Mouse (Mus musculus): ENCODE measurements around the gene Blnk.

The Blnk gene

GRCm38 (mm10) chr19:41003694-41004315 is 9.5 kb upstream of the Blnk start:
- peak; percentile 21 for DNase-seq (ENCODE audit: low read depth, low spot score)

DNA sequence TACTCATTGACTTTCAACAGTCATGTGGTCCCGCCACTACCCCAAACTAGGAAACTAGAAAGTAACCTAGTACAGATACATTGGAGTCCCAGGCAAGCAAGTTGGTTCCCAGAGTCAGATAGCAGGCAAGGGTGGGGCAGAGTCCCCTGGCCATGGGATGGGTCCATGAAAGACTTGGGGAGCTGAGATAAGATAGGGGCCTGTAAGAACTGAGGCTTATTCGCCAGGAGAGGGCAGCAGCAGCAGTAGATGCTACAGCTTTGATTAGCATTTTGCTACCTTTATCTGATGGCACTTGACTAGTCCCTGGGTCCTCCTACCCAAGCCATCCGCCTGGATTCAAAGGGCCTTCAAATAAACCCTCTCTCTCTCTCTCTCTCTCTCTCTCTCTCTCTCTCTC is 5.2 kb upstream of the Blnk start:
- DNase-seq (ENCODE audit: low read depth, low spot score), result no peak

DNA sequence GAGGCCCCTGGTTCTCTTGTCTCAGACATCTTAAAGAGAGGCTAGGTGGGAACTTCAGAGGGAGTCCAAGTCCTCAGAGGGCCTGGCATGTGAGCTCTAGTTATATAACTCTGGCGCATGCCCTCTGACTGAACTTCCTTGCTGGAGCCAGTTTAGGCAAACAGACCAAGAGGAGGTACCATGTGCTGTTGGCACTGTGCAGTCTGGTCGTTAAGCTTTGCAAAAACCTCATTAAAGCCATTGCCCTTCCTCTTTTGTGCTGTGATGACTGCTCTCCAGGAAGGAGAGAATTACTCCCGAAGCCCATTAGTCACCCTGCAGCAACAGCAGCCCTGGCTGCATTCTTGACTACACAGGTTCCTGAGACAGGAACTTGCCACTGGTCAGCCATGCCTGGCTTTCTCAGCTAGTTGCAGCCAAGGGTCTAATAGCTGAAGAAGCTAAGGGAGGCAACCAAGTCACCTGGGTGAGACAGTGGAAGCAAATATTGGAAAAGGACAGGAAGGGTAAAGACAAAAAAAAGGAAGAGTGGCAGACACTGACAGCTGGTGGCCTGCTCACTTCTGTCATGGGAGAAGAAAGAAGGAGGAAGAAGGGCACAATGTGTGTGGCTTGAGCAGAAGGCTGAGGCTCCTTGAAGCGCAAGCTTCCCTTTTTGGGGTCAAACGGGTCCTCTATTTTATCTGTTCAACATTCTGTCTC is 4.3 kb upstream of the Blnk start:
- peak; percentile 9 for DNase-seq (ENCODE audit: low read depth, low spot score)

DNA sequence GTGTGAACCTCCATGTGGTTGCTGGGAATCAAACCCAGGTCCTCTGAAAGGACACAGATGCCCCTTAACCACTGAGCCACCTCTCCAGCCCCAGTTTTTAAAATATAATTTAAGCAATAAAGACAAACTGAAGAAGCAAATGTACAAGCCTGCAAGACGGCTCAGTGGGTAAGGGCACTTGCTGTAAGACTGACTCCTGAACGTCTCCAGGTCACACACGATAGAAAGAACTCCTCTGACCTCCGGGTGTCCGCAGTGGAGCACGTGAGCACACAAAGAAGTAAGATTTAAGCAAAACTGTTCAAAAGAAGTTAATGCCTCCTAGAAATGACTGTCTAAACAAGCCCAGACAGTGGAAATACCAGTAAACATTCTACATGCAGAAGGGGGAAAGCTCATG is 2.4 kb upstream of the Blnk start:
- DNase-seq (ENCODE audit: low read depth, low spot score), result no peak

- DNase-seq (ENCODE audit: low read depth, low spot score), result peak; percentile 65
These were observed 1.4 kb upstream of the Blnk start for GRCm38 (mm10) chr19:40995449-40996401.

DNA sequence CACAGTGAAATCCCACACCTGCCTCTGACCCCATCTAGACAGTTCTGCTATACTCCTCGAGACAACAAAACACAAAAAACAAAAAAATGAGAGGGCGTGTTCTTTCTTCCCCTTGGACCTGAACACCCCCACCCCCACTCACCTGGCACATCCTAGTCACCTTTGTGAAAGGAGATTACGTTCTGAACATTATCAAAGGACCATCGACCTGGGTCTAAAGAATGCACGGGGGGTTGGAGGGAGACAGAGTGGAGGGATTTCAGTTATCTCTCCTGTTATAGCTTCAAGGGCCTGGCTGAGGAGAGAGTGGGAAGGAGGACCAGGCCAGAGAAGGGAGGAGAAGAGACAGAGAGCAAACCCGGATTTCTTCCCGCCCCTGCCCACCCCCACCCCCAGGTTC is 576 bp upstream of the Blnk start:
- DNase-seq (ENCODE audit: low read depth, low spot score), result no peak

DNA sequence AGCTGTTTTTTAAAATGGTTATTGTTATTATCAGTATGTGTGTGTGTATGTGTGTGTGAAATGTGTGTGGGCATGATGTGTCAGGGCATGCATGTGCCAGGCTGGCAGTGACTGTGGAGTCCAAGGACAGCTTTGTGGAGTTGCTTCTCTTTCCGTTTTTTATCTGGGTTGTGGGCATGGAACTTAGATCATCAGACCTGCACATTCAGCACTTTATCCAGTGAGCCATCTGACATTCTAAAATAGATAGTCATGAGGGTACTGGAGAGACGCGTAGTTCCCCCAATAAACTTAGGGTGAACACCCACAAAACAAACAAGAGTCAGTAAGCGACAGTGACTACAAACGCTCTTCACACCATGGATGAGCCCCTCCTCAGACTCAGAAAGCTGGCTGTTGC is 979 bp downstream of the Blnk start:
- no peak for DNase-seq (ENCODE audit: low read depth, low spot score)

- no peak for DNase-seq (ENCODE audit: low read depth, low spot score)
These were observed 1.8 kb downstream of the Blnk start for GRCm38 (mm10) chr19:40992517-40993044.

GRCm38 (mm10) chr19:40992096-40992495 is 2.2 kb downstream of the Blnk start:
- DNase-seq (ENCODE audit: low read depth, low spot score), result no peak

GRCm38 (mm10) chr19:40991626-40992025 is 2.7 kb downstream of the Blnk start:
- DNase-seq (ENCODE audit: low read depth, low spot score), result no peak

DNA sequence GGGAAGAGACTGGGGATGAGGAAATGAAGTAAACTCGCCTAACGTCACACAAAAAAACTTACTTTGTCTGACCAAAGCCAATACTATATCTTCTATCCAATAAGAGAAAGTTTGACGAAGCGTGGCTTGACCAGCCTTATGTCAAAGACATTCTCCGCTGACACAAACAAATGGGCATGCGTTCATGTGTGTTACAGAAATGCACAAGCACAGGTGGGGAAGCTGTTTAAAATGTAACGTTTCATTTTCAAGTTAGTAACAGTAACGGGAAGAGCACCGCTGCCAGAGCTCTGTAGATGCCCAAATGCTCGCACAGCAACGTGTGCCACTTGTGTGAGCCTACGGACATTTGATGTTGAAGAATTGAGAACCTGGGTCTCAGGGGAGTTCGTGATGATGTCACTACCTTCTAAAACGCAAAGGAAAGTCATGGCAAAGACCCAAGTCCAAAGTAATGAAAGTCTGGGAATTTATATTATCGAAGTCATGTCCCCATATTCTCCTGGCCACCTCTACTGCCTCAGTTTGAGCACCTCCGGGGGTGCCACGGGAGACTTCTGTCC is 3.5 kb downstream of the Blnk start:
- no peak for DNase-seq (ENCODE audit: low read depth, low spot score)

DNA sequence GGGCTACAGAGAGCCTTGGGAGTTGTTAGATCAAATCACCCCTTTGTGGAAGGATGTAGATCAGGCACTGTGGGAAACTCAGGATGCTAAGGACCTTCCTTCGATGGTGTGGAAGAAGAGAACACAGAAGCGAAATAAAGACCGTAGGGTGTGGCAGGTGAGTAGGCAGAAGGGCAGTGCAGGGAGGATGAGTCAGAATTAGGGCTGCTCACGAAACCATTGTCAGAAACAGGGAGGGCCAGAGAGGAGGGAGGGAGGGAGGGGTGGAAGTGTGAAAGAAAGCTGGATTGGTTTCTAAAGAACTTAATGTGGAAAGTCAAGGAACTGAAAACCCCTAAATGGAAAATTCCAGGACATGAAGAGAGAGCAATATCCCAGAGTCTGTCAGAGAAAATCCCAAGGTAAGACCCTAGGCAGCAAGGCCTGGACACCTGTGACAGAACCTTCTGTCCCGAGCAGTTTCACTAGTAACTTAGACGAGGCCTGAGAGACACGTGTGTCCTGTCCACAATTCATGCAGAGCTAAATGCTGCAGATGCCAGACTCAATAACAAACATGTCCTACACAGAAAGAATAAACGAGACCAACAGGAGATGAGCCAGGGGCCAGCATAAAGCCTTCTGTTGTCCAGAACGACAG is 4.3 kb downstream of the Blnk start:
- peak; percentile 32 for DNase-seq (ENCODE audit: low read depth, low spot score)

GRCm38 (mm10) chr19:40988856-40989255 is 5.5 kb downstream of the Blnk start:
- no peak for DNase-seq (ENCODE audit: low read depth, low spot score)

DNA sequence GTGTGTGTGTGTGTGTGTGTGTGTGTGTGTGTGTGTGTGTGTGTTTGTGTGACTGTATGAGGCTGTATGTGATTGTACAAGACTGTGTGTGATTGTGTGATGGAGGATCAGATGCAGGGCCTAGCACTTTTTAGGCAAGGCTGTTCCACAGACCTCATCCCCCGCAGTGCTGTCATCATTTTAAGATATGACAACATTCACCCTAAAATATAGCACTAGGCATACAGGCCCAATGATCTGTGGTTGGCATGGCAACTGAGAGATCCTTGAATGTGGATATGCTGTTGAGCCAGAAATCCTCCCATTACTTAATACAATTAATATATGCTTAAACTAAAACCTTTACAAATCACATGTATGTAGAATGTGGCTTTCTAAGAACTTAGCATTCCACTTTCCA is 9.8 kb downstream of the Blnk start:
- DNase-seq (ENCODE audit: low read depth, low spot score), result no peak

- no peak for DNase-seq (ENCODE audit: low read depth, low spot score)
These were observed 13.7 kb downstream of the Blnk start for GRCm38 (mm10) chr19:40980671-40981070.

DNA sequence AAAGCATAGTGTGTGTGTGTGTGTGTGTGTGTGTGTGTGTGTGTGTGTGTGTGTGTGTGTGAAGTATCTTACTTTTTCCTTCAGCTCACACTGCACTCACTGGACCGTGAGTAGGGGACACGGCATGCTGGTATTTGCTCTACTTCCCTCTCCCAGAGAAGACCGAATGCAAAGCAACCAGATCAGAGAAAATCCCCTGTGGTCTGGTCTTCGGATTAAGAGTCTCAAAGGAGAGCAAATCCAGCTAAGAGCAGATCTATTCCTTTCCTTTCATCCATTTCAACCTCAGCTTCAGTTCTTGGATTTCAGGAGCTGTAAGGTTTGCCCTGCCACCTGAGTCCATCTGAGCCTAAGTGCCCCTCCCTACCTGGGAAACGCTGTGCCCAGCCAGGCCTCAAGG is 16.3 kb downstream of the Blnk start:
- no peak for DNase-seq (ENCODE audit: low read depth, low spot score)

- DNase-seq (ENCODE audit: low read depth, low spot score), result no peak
These were observed 17.1 kb downstream of the Blnk start for GRCm38 (mm10) chr19:40976946-40977917.

- DNase-seq (ENCODE audit: low read depth, low spot score), result no peak
These were observed 22.9 kb downstream of the Blnk start for GRCm38 (mm10) chr19:40971273-40971914.

DNA sequence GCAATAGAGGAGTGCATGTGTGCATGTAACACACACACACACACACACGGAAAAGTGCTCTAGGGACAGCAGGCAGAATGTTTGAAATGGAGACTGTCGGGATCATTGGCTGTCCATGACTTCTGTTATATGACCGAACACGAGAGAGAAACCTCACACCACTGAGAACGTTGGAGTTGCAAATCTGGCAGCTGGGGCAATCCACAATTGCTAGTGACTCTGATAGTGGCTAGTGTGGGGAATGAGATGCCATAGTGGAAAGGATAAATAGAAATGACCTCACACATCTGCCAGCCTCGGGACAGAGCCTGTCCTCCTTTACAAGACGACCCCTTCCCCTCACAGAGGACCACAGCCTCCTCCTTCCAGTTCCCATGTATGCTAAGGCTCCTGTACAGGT is 23.6 kb downstream of the Blnk start:
- DNase-seq (ENCODE audit: low read depth, low spot score), result no peak

DNA sequence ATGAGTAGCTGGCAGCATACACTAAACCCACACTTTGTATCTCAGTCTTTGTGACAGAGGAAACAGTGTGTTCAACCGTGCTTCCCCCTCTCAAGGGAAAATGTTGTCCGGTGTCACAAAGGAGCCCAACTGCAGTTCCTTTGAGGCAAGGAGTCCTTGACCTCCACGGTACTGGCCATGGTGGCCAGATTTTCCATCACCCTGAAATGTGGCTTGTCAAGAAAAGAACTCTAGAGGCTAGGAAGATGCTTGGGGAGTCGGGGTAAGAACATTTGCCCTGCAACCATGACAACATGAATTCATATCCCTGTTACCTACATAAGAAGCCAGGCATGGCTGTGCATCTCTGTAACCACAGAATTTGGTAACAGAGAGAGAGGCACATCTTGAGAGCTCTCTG is 24.0 kb downstream of the Blnk start:
- DNase-seq (ENCODE audit: low read depth, low spot score), result no peak

Data from 3T3-L1 (cell line).